Mouse (Mus musculus): ENCODE data around the gene Carmil1.

GRCm38 (mm10) chr13:24195371-24195770 is 85.2 kb downstream of the Carmil1 start:
- TF ChIP-seq FLI1 (IDR thresholded peaks at IDR 0.05; ENCODE audit: low read length) (no peak), GATA1 (IDR thresholded peaks at IDR 0.05; ENCODE audit: borderline replicate concordance, low read length) (no peak)
